Mouse (Mus musculus): ENCODE measurements around the gene Htr1d.

GRCm38 (mm10) chr4:136452792-136453191 lies 29.5 kb downstream of the Htr1d start:
- TF ChIP-seq CTCF (IDR thresholded peaks at IDR 0.05; ENCODE audit: extremely low read depth, insufficient read depth, low read length) (no peak), POLR2A (IDR thresholded peaks at IDR 0.05; ENCODE audit: extremely low read depth, insufficient read depth, low read length) (no peak)
